Mouse (Mus musculus) liver, adult 2 months (tissue): ENCODE measurements around the gene Slc1a3.

ENCODE experiments used
- CTCF ChIP-seq: fragments of 200-500 bp; IDR thresholded peaks from 2 replicates; pipeline ENCODE4 v1.5.1; 2011; ENCODE audit warnings: low read depth, low read length, control low read depth
- POLR2A ChIP-seq: fragments of 200-500 bp; IDR thresholded peaks from 2 replicates; pipeline ENCODE4 v1.6.1; 2011; ENCODE audit warnings: low read length, control low read depth; ENCODE audit not compliant: insufficient read depth; ENCODE audit errors: extremely low read depth

- TF ChIP-seq CTCF: no peak
- TF ChIP-seq POLR2A: no peak
Measured at GRCm38 (mm10) chr15:8759026-8759425, 48.5 kb upstream of the Slc1a3 start.
